7 mouse cellular contexts compared by ENCODE assay signal in genomic region chr12:117150611-117151395, GRCm38 (mm10).
DNase-seq lines count a peak whose midpoint lies in the region; ATAC-seq and TF ChIP-seq lines count a peak whose summit lies in the region.

No protein-coding gene starts in this region.

- peak overlapping the region; percentile 31 for H3K4me3 ChIP-seq in C2C12 (ENCODE audit: insufficient read depth, poor library complexity, severe bottlenecking)
- H3K4me3 ChIP-seq in E14TG2a.4 (replicated peaks; ENCODE audit: low read length): peak overlapping the region; percentile 57
- peak overlapping the region; percentile 53 for H3K4me3 ChIP-seq in forebrain, embryonic 11.5 days (ENCODE audit: low read depth, low read length)
- peak overlapping the region; percentile 4; the same call in 1 of the 2 replicates for H3K4me3 ChIP-seq in limb, embryonic 15.5 days

- H3K79me2 ChIP-seq in C2C12 (ENCODE audit: control insufficient read depth, insufficient read depth): peaks cover 10% of the 10 kb centered on the region

- peak overlapping the region; percentile 66 for H3K4me2 ChIP-seq in forebrain, embryonic 11.5 days (ENCODE audit: low read depth, low read length, severe bottlenecking)
- H3K4me2 ChIP-seq in limb, embryonic 15.5 days: peak overlapping the region; percentile 27

- H3K9ac ChIP-seq in forebrain, embryonic 11.5 days (ENCODE audit: low read length): peak overlapping the region; percentile 68
- no peak overlapping the region for H3K9ac ChIP-seq in limb, embryonic 15.5 days

- H3K36me3 ChIP-seq in C2C12 (ENCODE audit: control insufficient read depth, insufficient read depth) (no peaks in the 10 kb centered on the region), E14TG2a.4 (ENCODE audit: insufficient read depth, low read length) (no peaks in the 10 kb centered on the region)
- H3K36me3 ChIP-seq in forebrain, embryonic 11.5 days (ENCODE audit: control insufficient read depth, insufficient read depth, low read length): no peaks in the 10 kb centered on the region
- no peaks in the 10 kb centered on the region for H3K36me3 ChIP-seq in limb, embryonic 15.5 days

- peaks cover 48% of the 10 kb centered on the region for H3K4me1 ChIP-seq in E14TG2a.4 (replicated peaks; ENCODE audit: low read depth, low read length)
- peaks cover 24% of the 10 kb centered on the region for H3K4me1 ChIP-seq in forebrain, embryonic 11.5 days (replicated peaks; ENCODE audit: control insufficient read depth, insufficient read depth, low read length)
- H3K4me1 ChIP-seq in limb, embryonic 15.5 days: peaks cover 39% of the 10 kb centered on the region

- peak; percentile 72 for DNase-seq in forebrain, embryonic 11.5 days (ENCODE audit: low spot score)
- no peak for DNase-seq in layer of hippocampus, postnatal 36 days
- DNase-seq in left cerebral cortex, postnatal 14 days (ENCODE audit: low spot score in 2 of 2): no peak

- H3K27me3 ChIP-seq in C2C12 (ENCODE audit: control insufficient read depth, insufficient read depth, insufficient read length): no peaks in the 10 kb centered on the region
- H3K27me3 ChIP-seq in E14TG2a.4 (ENCODE audit: insufficient read depth, low read length): peaks cover 69% of the 10 kb centered on the region
- peaks cover 49% of the 10 kb centered on the region for H3K27me3 ChIP-seq in forebrain, embryonic 11.5 days (ENCODE audit: control insufficient read depth, insufficient read depth, low read length)
- H3K27me3 ChIP-seq in limb, embryonic 15.5 days: peaks cover 63% of the 10 kb centered on the region

- intact Hi-C loops in left cerebral cortex, postnatal 14 days (cut with DNase I): loop anchor here (10.0 kb wide), 1 partner anchor 116 kb away; no protein-coding TSS in a partner anchor

- peaks cover 1% of the 10 kb centered on the region for H3K79me3 ChIP-seq in C2C12 (ENCODE audit: low read depth)

- TF ChIP-seq CTCF in C2C12 (IDR thresholded peaks at IDR 0.05; ENCODE audit: control insufficient read depth, insufficient read depth, insufficient read length) (no peak), E14TG2a.4 (conservative IDR thresholded peaks at IDR 0.05; ENCODE audit: low read length) (no peak)

- WGBS in forebrain, embryonic 11.5 days: 2% methylated on average over 33 of the region's 33 CpGs
- WGBS in limb, embryonic 15.5 days: 13% methylated on average over 33 of the region's 33 CpGs

- peak overlapping the region; percentile 88 for H3K27ac ChIP-seq in forebrain, embryonic 11.5 days (ENCODE audit: low read depth, low read length)
- H3K27ac ChIP-seq in limb, embryonic 15.5 days: no peak overlapping the region

- peak; percentile 22; the same call in 1 of the 2 replicates for ATAC-seq in forebrain, embryonic 11.5 days (replicated peaks; ENCODE audit: low FRiP score)
- no peak for ATAC-seq in limb, embryonic 15.5 days (ENCODE audit: insufficient number of reproducible peaks, low FRiP score, low TSS enrichment, low read depth)
- ATAC-seq in cerebellum, adult (ENCODE audit: insufficient number of reproducible peaks, low FRiP score, low TSS enrichment): no peak

- peak overlapping the region; percentile 31 for H3ac ChIP-seq in C2C12 (ENCODE audit: control insufficient read depth, insufficient read length, low read depth)

- H3K9me3 ChIP-seq in E14TG2a.4 (ENCODE audit: low read length): no peaks in the 10 kb centered on the region
- no peaks in the 10 kb centered on the region for H3K9me3 ChIP-seq in forebrain, embryonic 11.5 days (ENCODE audit: control insufficient read depth, low read length)
- H3K9me3 ChIP-seq in limb, embryonic 15.5 days: no peaks in the 10 kb centered on the region

TF ChIP-seq in C2C12, 6 proteins besides CTCF, POLR2A, EP300 and RAD21:
- TF ChIP-seq USF1 (IDR thresholded peaks at IDR 0.05; ENCODE audit: low read depth) (no peak), MYOG (IDR thresholded peaks at IDR 0.05; ENCODE audit: control insufficient read depth, extremely low read depth, insufficient read length) (no peak), MAX (IDR thresholded peaks at IDR 0.05) (no peak), FOSL1 (IDR thresholded peaks at IDR 0.05; ENCODE audit: insufficient read depth, low read length, poor library complexity, severe bottlenecking) (no peak), MYOD1 (IDR thresholded peaks at IDR 0.05; ENCODE audit: control insufficient read depth, insufficient read length, low read depth) (no peak)

Comparison
In these comparisons a context has a peak if more than half of its experiments do, and no peak if none do; other contexts are left out.
1. H3K4me3 ChIP-seq: peak in every context shown above with its lines; median percentile 57 in E14TG2a.4; 53 in forebrain, embryonic 11.5 days; 31 in C2C12; 4 in limb, embryonic 15.5 days.